Mouse (Mus musculus): ENCODE results near the gene Rab5if. TPM values are rescaled to one million over a fixed set of nuclear protein-coding genes. Genes with fewer than 3 reads are reported as not detected.

Gene Rab5if
- 68.7 TPM for polyA plus RNA-seq (2014; fragmentation: Illumina TruSeq; extraction: RNeasy Lipid Tissue Mini Kit (QIAGEN cat#74804); ENCODE audit: low read depth, low replicate concordance)

GRCm38 (mm10) chr2:156862772-156863486 lies at the start of gene Rab5if:
Gene Rab5if (plus strand): TSS chr2:156863128.

GRCm38 (mm10) chr2:156839319-156840191 lies 23.4 kb upstream of the Rab5if start, which contains the start of gene Tgif2:
Gene Tgif2 (plus strand): TSS chr2:156840007.

GRCm38 (mm10) chr2:156857835-156858234 lies 5.1 kb upstream of the Rab5if start, which contains the start of gene 4930518I15Rik:
Gene 4930518I15Rik (minus strand): TSS chr2:156857946.

GRCm38 (mm10) chr2:156887017-156887416 lies 24.1 kb downstream of the Rab5if start, which contains the start of gene Sla2:
Gene Sla2 (minus strand): TSS chr2:156887192.

Other genes starting within 250 kb of the Rab5if start
- gene Dlgap4, start 249.4 kb upstream of the Rab5if start, polyA plus RNA-seq (2014; fragmentation: Illumina TruSeq; extraction: RNeasy Lipid Tissue Mini Kit (QIAGEN cat#74804); ENCODE audit: low read depth, low replicate concordance): 4.3 TPM
- gene Myl9, start 87.7 kb upstream of the Rab5if start, polyA plus RNA-seq (2014; fragmentation: Illumina TruSeq; extraction: RNeasy Lipid Tissue Mini Kit (QIAGEN cat#74804); ENCODE audit: low read depth, low replicate concordance): 8.3 TPM
- 7.4 TPM for gene Tgif2, start 23.1 kb upstream of the Rab5if start, polyA plus RNA-seq (2014; fragmentation: Illumina TruSeq; extraction: RNeasy Lipid Tissue Mini Kit (QIAGEN cat#74804); ENCODE audit: low read depth, low replicate concordance)
- gene 4930518I15Rik, start 5.2 kb upstream of the Rab5if start, polyA plus RNA-seq (2014; fragmentation: Illumina TruSeq; extraction: RNeasy Lipid Tissue Mini Kit (QIAGEN cat#74804); ENCODE audit: low read depth, low replicate concordance): 2.7 TPM
- not detected for gene Sla2, start 24.1 kb downstream of the Rab5if start, polyA plus RNA-seq (2014; fragmentation: Illumina TruSeq; extraction: RNeasy Lipid Tissue Mini Kit (QIAGEN cat#74804); ENCODE audit: low read depth, low replicate concordance)
- 248 TPM for gene Ndrg3, start 128.9 kb downstream of the Rab5if start, polyA plus RNA-seq (2014; fragmentation: Illumina TruSeq; extraction: RNeasy Lipid Tissue Mini Kit (QIAGEN cat#74804); ENCODE audit: low read depth, low replicate concordance)
- gene Dsn1, start 144.0 kb downstream of the Rab5if start, polyA plus RNA-seq (2014; fragmentation: Illumina TruSeq; extraction: RNeasy Lipid Tissue Mini Kit (QIAGEN cat#74804); ENCODE audit: low read depth, low replicate concordance): 63.1 TPM
- gene Soga1, start 216.1 kb downstream of the Rab5if start, polyA plus RNA-seq (2014; fragmentation: Illumina TruSeq; extraction: RNeasy Lipid Tissue Mini Kit (QIAGEN cat#74804); ENCODE audit: low read depth, low replicate concordance): 0.45 TPM
- not detected for gene Tldc2, start 223.9 kb downstream of the Rab5if start, polyA plus RNA-seq (2014; fragmentation: Illumina TruSeq; extraction: RNeasy Lipid Tissue Mini Kit (QIAGEN cat#74804); ENCODE audit: low read depth, low replicate concordance)

Data from testis, adult 10 weeks (tissue).